Mouse (Mus musculus): ENCODE measurements around the gene Traf4.

Traf4 gene

DNA sequence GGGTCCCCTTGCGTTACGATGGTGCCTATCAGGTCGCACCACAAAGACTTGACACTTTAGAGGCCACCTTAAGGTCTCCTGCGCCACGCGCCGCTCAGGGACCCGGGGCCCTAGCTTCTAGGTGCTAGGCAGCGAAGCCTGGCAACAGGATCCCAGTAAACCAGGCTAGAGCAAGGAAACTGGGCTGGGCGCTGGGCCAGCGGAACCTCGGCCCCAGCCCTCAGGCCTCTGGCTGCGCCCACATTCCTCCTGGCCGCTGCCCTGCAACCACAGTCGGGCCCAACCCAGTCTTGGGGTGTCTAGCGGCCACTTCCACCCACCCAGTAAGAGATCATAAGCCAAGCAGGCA, 346 bp upstream of the Traf4 start:
- no peak for DNase-seq

DNA sequence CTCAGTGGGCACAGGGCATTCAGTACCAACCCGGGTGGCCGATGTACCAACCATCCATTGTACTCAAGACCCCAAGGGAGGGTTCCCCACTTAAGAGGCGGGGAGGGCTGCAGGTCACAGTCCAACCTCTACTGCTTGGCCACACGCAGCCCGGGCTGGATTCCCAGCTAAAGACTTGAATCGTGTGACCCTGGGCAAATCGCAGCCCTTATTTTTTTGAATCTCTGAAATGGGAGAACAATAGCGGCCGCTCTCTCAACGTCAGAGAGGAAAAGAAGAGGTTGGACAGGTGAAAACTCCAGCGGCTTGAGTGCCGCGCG, 825 bp downstream of the Traf4 start:
- DNase-seq = no peak

DNA sequence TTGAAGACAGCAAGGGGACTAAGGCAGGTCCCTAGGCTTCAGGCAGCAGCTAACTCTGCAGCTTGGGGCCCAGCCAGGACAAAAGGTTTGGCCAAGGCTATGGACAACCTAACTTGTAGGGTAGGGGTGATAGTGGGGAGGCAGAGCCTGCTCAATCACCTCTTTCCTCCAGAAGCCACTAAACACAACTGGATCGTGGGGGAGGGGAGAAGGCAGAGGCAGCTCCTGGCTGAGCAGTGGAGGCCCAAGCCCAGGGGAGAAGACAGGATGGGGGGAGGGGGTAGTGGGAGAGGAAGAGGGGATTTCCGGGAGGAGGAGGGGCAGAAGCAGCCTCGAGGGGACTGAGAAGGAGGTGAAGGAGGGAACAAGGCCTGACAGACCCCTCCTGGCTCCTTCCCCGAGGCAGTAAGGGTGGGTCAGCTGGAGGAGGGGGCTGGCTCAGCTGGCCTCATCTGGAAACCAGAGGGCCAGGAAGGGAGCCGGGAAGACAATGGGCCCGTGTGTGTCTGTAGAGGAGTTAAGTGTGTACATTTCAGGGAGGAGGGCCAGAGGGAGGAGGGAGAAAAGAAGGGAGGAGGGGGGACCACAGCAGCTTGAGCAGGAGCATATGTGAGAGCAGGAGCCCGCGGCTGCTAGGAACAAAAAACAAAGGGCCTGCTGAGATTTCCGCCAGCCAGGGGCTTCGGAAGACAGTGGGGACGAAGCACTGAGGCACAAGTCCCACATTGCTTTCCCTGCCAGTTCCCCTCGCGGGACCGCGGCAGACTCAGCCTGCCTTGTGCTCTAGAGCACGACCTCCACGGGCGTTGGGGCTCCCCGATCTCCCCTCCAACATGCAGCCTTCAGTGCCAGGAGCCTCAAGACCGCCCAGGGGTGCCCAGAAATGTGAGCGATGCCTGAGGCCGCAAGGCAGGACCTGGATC, 1.4 kb downstream of the Traf4 start:
- no peak for DNase-seq

DNA sequence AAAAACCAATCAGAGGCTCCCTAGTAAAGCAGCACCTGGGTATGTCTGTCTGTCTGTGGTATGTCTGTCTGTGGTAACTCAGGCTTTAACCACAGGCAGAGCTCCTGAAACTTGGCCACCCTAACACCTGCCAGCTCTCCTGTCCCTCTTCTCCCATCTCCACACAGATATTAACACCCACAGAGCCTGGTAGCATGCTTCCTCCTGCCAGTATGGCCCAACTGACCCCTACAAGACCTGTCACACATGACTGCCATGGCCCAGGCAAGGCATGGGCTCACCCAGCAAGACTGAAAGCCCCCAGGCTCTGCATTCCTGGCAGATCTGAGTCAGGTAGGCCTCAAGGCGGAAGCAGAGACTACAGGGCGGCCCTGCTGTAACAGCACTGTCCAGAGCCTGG, 2.3 kb downstream of the Traf4 start:
- no peak for DNase-seq

DNA sequence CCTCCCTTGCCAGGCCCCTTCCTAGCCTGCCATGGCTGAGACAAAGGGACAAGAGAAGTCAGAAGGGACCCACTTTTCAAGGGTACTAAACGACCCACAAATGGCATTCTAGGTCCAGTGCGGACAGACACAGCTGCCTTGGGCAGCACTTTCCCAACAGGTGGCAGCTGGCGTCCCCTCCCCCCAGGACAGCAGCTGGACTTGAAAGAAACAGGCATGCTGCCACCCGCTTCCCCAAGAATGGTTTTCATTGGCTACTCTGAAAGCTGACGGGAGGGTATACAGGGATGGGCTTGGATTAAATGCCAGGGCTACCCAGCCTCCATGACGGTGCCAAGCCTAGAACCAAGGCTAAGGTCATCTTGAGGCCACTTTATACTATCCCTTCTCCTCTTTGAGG, 2.9 kb downstream of the Traf4 start:
- DNase-seq = no peak

DNA sequence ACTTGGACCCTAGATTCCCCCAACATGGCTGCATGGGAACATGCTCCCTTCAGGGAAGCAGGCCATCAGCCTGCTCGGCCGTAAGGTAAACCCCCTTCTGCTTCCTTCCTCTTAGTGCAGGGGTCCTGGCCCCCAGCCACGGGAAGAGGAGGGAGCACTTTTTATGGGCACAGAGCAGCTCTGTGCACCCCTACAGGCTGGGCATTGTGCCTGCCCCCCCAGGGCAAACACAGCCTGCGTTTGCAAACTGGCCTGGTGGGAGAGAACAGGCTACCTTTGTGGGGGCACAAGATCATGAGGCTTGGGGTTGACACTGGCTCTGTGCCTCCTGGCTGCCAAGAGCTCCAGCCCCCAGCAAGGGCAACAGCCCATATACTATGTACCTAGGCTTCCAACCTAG, 3.4 kb downstream of the Traf4 start:
- no peak for DNase-seq

DNA sequence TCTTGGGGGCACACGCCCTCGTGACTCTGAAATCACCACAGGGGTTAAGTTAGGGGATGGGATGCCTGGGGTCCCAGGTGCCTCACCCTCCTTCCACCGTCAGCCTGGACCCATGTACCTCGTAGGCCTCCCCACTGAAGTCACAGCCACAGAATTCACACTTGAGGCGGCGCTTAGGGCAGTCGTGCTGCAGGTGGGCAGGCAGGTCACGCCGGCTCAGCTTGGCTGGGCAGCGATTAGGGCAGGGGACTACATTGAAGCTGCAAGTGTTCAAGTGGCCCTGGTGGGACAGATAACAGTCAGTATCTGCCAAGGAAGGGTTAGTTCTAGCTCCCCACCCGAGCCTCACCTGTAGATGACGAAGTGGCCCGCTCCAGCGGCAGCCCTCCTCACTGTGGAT, 4.2 kb downstream of the Traf4 start:
- no peak for DNase-seq

DNA sequence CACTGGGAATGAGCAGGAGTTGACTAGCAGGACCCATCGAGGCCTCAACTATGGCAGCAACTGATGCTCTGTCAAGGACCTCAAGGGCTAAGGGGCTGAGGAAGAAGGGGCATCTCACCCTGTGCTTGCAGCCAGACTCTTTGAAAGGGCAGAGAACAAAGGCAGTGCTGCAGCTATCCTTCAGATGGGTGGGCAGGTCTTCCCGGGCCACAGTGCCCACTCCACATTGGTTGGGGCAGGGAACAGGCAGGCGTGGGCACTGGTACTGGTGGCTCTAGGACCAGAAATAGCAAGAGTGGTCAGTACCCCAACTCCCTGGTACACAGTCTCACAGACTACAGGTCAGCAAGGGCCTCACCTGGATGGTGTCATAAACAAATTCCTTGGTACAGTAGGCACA, 4.7 kb downstream of the Traf4 start:
- no peak for DNase-seq

DNA sequence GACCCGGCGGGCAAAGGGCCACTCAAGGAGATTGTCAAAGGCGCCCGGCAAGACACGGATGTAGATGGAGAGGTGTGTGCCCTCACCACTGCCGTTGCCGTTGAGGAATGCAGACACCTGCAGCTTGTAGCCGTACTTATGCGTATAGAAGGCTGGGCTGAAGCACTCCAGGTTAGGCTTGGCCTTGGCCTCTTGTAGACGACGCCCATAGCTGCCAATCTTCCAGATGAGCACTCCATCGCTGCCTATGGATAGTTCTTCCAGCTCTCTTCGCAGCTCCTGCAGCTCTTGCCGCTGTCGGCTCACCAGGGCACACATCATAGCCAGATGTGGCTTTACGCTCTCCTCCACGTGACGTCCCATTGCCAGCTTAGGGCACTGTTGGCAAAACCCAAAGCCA, 5.2 kb downstream of the Traf4 start:
- DNase-seq = no peak

DNA sequence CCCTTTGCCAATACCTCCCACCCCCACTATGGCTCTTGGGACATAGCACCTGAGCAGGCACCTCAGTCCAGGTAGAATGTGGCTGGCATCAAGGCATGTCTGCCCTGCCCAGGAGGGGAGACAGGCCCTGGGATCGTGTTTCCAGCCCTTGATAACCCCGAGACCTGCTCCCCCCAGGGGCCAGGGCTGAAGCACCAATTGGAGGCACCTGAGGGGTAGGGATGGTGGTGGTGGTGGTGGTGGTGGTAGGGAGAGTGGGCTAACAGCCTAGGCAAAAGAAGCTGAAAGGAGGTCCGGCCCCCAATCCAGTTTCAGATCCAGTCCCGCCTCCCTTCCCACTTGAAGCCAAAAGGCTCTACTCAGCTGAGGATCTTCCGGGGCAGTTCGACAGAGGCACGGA, 5.8 kb downstream of the Traf4 start:
- DNase-seq = no peak

DNA sequence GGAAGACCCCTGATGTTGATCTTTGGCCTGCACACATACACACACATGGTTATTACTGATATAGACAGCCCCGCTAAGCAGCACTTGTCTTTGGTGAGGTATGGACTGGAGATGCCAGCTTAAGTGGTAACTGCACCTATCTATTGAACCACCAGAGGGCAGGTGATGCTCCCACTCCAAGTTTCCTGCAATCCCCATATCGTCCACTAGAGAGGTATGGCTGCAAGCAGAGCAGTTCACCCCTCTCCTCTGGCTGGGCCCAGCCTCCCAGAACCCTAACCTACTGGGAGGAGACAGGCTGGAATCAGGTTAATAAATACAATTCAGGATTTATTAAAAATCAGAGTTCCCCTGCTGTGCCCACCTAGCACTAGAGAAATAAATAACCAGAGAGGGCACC, 6.3 kb downstream of the Traf4 start:
- peak; percentile 80 to 82 for DNase-seq

DNA sequence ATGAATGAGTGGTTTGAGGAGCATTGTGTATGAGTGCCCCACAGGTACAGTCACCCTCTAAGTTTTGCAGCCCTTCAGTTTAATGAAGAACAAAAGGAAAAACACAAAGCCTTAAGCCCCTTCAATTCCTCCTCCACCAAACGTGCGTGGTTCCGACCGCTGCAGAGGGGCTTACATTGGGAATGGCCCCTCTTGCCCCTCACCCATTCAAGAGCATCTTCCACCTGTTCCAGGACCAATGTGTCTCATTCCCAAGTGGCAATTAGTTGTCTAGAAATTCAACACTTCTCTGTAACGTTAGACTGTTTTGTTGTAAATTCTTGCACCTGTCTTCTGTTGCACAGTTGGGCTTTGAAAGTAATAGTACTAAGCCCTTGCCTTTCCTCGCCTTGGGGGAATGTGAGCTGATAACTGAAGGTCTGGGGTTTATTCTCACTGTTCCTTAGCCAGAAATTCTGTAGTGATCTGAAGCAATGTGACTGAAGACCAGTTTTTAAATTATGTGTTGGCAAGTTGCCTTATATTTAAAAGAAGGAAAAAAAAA, 9.2 kb downstream of the Traf4 start:
- no peak for DNase-seq

DNA sequence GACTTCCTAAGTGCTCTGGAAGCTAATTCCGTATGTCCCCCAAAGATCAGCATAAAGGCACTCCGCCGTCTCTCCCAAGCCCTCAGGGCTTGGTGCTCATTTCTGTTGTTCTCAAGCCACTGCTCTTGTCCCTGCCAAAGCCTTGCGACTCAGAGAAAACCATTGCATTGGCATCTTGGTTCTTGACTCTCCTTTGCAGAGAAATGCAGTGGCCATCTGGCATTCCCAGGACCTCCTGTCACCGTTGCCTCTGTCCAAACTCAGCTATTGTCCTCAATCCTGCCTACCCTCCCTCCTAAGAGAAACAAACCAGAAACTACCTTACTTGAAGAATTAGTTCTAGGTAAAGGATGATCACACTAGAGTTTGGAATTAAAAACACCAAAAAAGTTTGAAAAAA, 9.7 kb downstream of the Traf4 start:
- DNase-seq = no peak

DNA sequence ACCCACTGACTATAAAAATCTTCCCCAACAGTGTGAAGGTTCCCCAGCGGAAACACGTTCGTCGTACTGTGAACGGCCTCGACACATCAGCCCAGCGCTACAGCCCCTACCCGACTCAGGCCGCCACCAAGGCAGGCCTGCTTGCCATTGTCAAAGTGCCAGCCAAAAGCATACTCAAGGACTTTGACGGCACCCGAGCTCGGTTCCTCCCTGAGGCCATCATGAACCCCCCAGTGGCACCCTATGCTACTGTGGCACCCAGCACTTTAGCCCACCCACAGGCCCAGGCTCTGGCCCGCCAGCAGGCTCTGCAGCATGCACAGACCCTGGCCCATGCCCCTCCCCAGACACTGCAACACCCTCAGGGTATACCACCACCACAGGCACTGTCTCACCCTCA, 11.6 kb downstream of the Traf4 start:
- peak in 1 of 2 experiments; percentile 17 for DNase-seq

DNA sequence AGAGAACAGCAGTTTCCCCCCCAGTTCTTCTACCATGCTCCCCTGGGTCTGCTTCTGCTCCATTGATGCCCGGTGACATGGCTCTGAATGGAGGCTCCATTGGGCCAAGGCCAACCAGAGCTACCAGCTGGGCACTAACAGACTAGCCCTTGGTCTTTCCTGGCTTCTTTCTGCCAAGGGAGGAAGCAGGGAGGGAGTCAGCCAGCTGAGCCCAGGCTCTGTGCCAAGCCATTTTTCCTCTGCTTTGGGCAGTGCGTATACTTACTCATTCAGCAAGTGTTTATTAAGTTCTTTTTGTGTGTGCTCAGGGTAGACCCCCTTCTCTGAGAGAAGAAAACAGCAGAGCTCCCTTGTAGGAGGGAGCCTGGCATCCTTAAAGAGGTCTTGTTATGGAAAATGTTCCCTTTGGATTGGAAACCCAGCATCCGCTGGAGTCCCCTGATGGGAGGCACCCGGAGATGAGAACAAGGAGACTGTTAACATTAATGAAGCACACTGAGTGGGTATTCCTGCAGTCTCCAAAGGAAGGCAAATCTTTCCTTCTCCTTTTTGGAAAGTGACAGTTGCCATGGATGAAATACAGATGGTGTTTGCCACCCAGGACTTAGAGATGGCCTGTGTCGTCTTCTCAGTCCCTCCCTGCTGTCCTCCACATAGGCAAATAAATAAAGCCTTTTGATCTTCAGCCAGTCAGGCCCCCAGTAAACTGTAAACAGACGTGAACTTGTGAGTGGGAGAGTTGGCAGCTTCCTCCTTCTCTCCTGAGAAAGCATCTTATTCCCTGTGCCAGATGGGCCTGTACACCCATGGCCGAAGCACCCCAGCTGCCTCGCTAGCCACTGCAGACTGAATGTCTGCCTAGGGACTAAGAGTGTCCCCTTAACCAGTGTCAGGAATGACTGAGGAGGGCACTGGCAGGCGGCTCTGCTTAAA, 12.8 kb downstream of the Traf4 start:
- peak; percentile 84 to 89 for DNase-seq

DNA sequence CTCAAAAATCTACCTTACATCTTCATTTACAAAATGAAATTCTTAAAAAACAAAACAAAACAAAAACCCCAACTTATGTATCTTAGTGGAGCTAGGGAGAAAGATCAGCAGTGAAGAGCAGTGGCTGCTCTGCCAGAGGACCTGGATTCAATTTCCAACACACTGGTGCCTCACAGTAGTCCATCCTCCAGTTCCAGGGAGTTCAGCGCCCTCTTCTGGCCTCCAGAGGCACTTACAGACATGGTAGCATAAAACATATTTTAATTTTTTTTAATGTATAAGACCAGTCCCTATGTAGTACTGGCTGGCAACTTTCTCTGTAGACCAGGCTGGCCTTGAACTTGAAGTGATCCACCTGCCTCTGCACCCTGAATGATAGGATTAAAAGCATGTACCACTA, 14.2 kb downstream of the Traf4 start:
- DNase-seq = peak in 1 of 2 experiments; percentile 24

DNA sequence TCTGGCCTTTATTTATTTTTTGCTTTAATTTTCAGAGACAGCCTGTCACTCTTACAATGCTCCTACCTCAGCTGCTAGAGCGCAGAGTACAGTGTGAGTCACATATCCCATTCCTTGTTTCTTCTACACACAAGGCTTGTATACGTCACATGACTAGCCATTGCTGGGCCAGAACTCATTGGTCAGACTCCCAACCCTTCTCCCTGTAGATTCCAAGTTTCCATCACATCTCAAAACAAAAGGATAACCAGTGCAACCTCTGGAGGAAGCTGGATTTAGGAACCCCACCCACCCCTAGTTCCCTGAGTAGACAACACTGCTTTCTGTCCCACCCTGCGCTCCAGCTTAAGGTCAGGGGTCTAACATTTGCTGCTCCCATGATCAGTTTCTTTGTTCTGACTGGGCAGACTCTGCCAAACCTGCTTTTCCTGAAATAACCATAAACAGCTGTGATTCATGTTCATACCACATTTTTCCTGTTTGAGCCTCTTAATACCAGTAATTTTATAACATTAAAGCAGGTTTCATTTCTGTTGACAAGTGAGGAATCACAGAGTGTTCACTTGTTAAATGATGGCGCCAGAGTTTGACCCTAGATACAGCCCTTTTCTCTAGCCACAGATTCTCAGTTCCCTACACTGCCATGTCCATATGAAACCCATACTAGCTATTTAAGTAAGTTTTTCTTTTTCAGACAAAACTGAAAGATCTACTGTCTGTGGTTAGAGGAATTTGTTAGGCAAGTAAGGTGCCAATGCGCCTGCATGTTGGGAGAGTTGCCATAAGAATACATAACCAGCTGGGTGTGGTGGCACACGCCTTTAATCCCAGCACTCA, 18.5 kb downstream of the Traf4 start:
- DNase-seq = no peak

DNA sequence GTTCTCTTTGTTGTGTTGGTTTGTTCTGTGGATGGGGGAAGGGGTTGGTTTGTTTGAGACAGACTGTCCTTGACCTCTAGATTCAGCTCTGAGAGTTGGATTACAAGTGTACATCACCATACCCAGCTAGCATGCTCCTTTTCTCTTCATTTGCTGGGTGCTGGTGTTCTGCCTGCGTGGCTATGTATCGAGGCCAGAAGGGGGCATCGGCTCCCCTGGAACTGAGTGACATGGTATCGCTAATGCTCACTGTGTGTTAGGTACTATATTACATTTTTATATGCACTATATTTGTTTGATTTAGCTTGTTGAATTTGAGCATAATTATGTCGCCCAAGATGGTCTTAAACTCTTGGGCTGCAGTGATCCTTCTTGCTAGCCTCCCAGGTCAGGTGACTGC, 19.2 kb downstream of the Traf4 start:
- no peak for DNase-seq

DNA sequence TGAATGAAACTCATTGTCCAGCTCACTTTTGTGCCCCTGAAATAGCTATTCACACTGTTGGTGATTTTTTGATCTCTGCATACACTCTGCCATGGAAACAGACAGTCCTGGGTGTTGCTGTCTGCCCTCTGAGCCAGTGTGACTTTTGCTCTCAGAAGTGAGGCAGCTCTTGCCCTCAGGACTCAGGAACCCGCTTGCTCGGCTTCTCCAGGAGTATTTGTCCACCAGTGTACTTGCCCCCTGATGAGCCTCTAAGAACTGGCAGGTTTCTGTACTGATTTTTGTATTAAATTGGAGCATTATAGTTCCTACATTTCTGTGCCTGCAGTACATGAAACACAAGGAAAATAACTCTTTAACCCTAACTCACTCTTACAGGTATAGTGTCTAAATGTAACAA, 21.9 kb downstream of the Traf4 start:
- DNase-seq = no peak

DNA sequence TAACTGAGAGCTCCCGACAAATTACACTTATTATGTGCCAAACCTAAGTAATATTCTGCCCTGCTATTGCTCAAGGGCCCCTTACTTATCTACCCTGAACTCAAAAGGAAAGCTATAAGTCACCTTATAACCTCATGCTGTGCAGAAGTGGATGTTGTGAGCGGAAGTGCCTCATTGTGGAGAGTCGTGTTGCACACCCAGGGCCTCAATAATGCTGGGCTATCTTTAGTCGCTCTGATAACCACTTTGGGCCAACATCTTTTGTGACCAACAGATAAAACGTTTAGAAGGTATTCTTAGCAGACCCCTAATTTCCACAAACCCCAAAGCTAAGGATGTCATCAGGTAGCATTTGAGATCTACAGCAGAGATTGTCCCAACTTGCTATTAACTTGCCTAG, 24.7 kb downstream of the Traf4 start:
- DNase-seq = no peak

DNA sequence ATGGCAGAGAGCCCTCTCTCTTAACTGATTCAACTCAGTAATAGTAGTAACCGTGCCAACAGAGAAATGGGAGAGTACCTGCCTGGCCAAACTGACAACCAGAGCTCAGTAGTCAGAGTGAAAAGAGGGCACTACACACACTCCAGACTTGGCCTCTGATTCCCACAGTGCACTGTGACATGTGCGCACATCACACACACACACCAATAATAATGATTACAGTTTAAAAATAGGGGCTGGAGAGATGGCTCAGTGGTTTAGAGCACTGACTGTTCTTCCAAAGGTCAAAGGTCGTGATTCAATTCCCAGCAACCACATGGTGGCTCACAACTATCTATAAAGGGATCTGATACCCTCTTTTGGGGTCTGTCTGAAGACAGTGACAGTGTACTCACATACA, 27.4 kb downstream of the Traf4 start:
- DNase-seq = no peak

DNA sequence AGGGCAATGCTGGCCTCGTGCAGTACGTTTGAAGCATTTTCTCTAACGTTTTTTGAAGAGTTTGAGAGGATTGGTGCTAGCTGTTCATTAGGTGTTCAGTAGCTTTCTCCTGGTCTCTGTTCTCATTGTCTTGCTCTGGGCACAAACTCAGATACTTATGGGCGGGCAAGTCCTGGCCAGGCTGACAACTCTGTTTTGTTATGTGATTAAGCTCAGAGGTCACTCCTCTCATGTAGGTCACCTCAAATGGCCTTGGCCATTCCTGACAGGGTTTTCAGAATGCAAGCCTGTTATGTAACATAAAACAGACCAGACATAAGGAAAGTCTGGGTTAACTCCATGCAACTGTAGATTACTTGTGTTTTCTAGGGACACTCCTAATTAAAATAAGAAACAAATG, 27.8 kb downstream of the Traf4 start:
- DNase-seq = no peak

DNA sequence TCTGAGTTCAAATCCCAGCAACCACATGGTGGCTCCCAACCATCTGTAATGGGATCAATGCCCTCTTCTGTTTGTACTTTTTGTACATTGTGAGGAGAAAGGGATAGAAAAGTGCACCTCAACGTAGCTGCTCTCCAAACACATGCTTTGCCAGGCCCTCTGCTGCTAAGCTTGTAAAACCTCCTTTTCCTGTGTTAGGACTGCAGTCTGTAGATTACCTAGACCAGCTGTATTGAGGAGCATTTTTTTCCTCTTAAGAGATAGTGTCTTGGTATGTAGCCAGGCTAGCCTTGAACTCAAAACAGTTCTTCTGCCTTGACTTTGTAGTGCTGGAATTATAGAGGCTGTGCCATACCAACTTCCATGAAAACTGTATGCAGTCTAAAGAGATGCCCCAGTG, 29.3 kb downstream of the Traf4 start:
- no peak for DNase-seq
